Mouse (Mus musculus): ENCODE measurements around the gene Ak3.

The Ak3 gene

GRCm38 (mm10) chr19:29050186-29050980, 2.6 kb upstream of the Ak3 start:
- no peak for TF ChIP-seq GATA4 (IDR thresholded peaks at IDR 0.05; ENCODE audit: insufficient replicate concordance, low read length)

GRCm38 (mm10) chr19:29049401-29050075, 1.8 kb upstream of the Ak3 start:
- 0 out of 2 replicates have a peak, but pooled peaks have one; percentile 17 for TF ChIP-seq GATA4 (IDR thresholded peaks at IDR 0.05; ENCODE audit: insufficient replicate concordance, low read length)

- no peak for TF ChIP-seq GATA4 (IDR thresholded peaks at IDR 0.05; ENCODE audit: insufficient replicate concordance, low read length)
Observed at GRCm38 (mm10) chr19:29046961-29047333, 814 bp downstream of the Ak3 start.

GRCm38 (mm10) chr19:29045956-29046650, 1.7 kb downstream of the Ak3 start:
- no peak for TF ChIP-seq GATA4 (IDR thresholded peaks at IDR 0.05; ENCODE audit: insufficient replicate concordance, low read length)

- TF ChIP-seq GATA4 (IDR thresholded peaks at IDR 0.05; ENCODE audit: insufficient replicate concordance, low read length): no peak
Observed at GRCm38 (mm10) chr19:29045369-29045768, 2.4 kb downstream of the Ak3 start.

GRCm38 (mm10) chr19:29044353-29044768, 3.4 kb downstream of the Ak3 start:
- no peak for TF ChIP-seq GATA4 (IDR thresholded peaks at IDR 0.05; ENCODE audit: insufficient replicate concordance, low read length)

GRCm38 (mm10) chr19:29042647-29043046, 5.1 kb downstream of the Ak3 start:
- TF ChIP-seq GATA4 (IDR thresholded peaks at IDR 0.05; ENCODE audit: insufficient replicate concordance, low read length): no peak

- no peak for TF ChIP-seq GATA4 (IDR thresholded peaks at IDR 0.05; ENCODE audit: insufficient replicate concordance, low read length)
Observed at GRCm38 (mm10) chr19:29042143-29042542, 5.6 kb downstream of the Ak3 start.

GRCm38 (mm10) chr19:29040206-29040605, 7.6 kb downstream of the Ak3 start:
- no peak; the same call in 1 of the 2 replicates for TF ChIP-seq GATA4 (IDR thresholded peaks at IDR 0.05; ENCODE audit: insufficient replicate concordance, low read length)

GRCm38 (mm10) chr19:29039334-29039733, 8.4 kb downstream of the Ak3 start:
- TF ChIP-seq GATA4 (IDR thresholded peaks at IDR 0.05; ENCODE audit: insufficient replicate concordance, low read length): no peak

GRCm38 (mm10) chr19:29037541-29037940, 10.2 kb downstream of the Ak3 start:
- TF ChIP-seq GATA4 (IDR thresholded peaks at IDR 0.05; ENCODE audit: insufficient replicate concordance, low read length): no peak

GRCm38 (mm10) chr19:29037026-29037425, 10.7 kb downstream of the Ak3 start:
- TF ChIP-seq GATA4 (IDR thresholded peaks at IDR 0.05; ENCODE audit: insufficient replicate concordance, low read length): no peak

- TF ChIP-seq GATA4 (IDR thresholded peaks at IDR 0.05; ENCODE audit: insufficient replicate concordance, low read length): no peak
Observed at GRCm38 (mm10) chr19:29032662-29033061, 15.1 kb downstream of the Ak3 start.

- peak; percentile 75; the same call in 1 of the 2 replicates for TF ChIP-seq GATA4 (IDR thresholded peaks at IDR 0.05; ENCODE audit: insufficient replicate concordance, low read length)
Observed at GRCm38 (mm10) chr19:29031788-29032187, 16.0 kb downstream of the Ak3 start.

- TF ChIP-seq GATA4 (IDR thresholded peaks at IDR 0.05; ENCODE audit: insufficient replicate concordance, low read length): no peak
Observed at GRCm38 (mm10) chr19:29024391-29024947, 23.3 kb downstream of the Ak3 start.
